Mouse (Mus musculus) limb, embryonic 10.5 days (tissue): ENCODE measurements around the gene Klrb1. TPM values are rescaled to one million over a fixed set of nuclear protein-coding genes. Genes with fewer than 3 reads are reported as not detected.
"Not testable (repeated sequence)": the region's sequence is repeated elsewhere in the genome, so short reads cannot be mapped to it uniquely, and the experiment has no call there.

Source experiments
- DNase-seq: peaks from one replicate; pipeline ENCODE4 v3.0.0-alpha.2; 2017; ENCODE audit warnings: low spot score
- H3K27ac ChIP-seq: fragments of 300-500 bp; sonication (generic); 2 replicates; pipeline ENCODE4 v1.5.1; 2016; ENCODE audit warnings: mild to moderate bottlenecking
- H3K27me3 ChIP-seq: fragments of 300-500 bp; sonication (generic); 2 replicates; pipeline ENCODE4 v1.6.1; 2016; ENCODE audit warnings: low read depth, mild to moderate bottlenecking; ENCODE audit not compliant: poor library complexity, severe bottlenecking
- H3K36me3 ChIP-seq: fragments of 300-500 bp; sonication (generic); 2 replicates; pipeline ENCODE4 v1.6.1; 2016; ENCODE audit warnings: mild to moderate bottlenecking, moderate library complexity
- H3K4me1 ChIP-seq: fragments of 300-500 bp; sonication (generic); 2 replicates; pipeline ENCODE4 v1.6.1; 2016
- H3K4me3 ChIP-seq: fragments of 300-500 bp; sonication (generic); 2 replicates; pipeline ENCODE4 v1.5.1; 2016; ENCODE audit warnings: mild to moderate bottlenecking, moderate library complexity
- H3K9me3 ChIP-seq: fragments of 300-500 bp; sonication (generic); replicated peaks from 2 replicates; pipeline ENCODE4 v1.6.1; 2016; ENCODE audit warnings: mild to moderate bottlenecking
- WGBS: fragments of 180-500 bp; shearing (Covaris S2); methylation state at CpG from one replicate; pipeline ENCODE4 v1.1.7; 2016; 5-methylcytosine and 5-hydroxymethylcytosine counted together
- polyA plus RNA-seq: library from polyadenylated mRNA; unstranded; fragments of >200 nt; fragmentation: Nextera tagmentation; extraction: Ambion mirVana; gene quantifications from 2 replicates; pipeline ENCODE4 v1.2.1, GENCODE M21; 2016

Gene Klrb1
- polyA plus RNA-seq, 1 experiment from 2014 or later: not detected

GRCm38 (mm10) chr6:128759221-128759950 lies 36.5 kb upstream of the Klrb1 start:
- Histone ChIP-seq H3K27ac (no peak overlapping the region), H3K4me1 (peaks cover 8% of the 10 kb centered on the region; the same call in 1 of the 2 replicates), H3K9me3 (no peaks in the 10 kb centered on the region), H3K36me3 (no peaks in the 10 kb centered on the region), H3K27me3 (no peaks in the 10 kb centered on the region), H3K4me3 (peak overlapping the region; percentile 62)
- WGBS: 80% methylated on average over 5 of the region's 5 CpGs
- no peak for DNase-seq

GRCm38 (mm10) chr6:128755402-128755763 lies 32.5 kb upstream of the Klrb1 start:
- not testable (repeated sequence) for H3K4me1 ChIP-seq, H3K27ac ChIP-seq, H3K9me3 ChIP-seq, H3K4me3 ChIP-seq, DNase-seq, H3K27me3 ChIP-seq, H3K36me3 ChIP-seq
- WGBS: 51% methylated on average over 4 of the region's 4 CpGs

GRCm38 (mm10) chr6:128754748-128755401 lies 32.0 kb upstream of the Klrb1 start:
- 80% methylated on average over 12 of the region's 12 CpGs for WGBS
- not testable (repeated sequence) for H3K27ac ChIP-seq

GRCm38 (mm10) chr6:128754265-128754664 lies 31.4 kb upstream of the Klrb1 start:
- H3K27me3 ChIP-seq, H3K27ac ChIP-seq, H3K36me3 ChIP-seq, H3K4me1 ChIP-seq, H3K9me3 ChIP-seq, DNase-seq, H3K4me3 ChIP-seq: not testable (repeated sequence)
- WGBS: 49% methylated on average over 10 of the region's 10 CpGs

More at GRCm38 (mm10) chr6:128754748-128755401, 32.0 kb upstream of the Klrb1 start:
- not testable (repeated sequence) for H3K36me3 ChIP-seq, H3K27me3 ChIP-seq, H3K4me3 ChIP-seq, H3K4me1 ChIP-seq, H3K9me3 ChIP-seq, DNase-seq

- H3K27me3 ChIP-seq, H3K36me3 ChIP-seq, H3K9me3 ChIP-seq, H3K4me1 ChIP-seq, H3K4me3 ChIP-seq, H3K27ac ChIP-seq: not testable (repeated sequence)
- peak; percentile 65 for DNase-seq
- WGBS: 39% methylated on average over 8 of the region's 8 CpGs
Observed at GRCm38 (mm10) chr6:128753610-128754224, 30.9 kb upstream of the Klrb1 start.

GRCm38 (mm10) chr6:128747006-128747405 lies 24.1 kb upstream of the Klrb1 start:
- 86% methylated on average over 6 of the region's 6 CpGs for WGBS
- H3K27me3 ChIP-seq, H3K36me3 ChIP-seq, H3K4me1 ChIP-seq, H3K9me3 ChIP-seq, DNase-seq, H3K27ac ChIP-seq, H3K4me3 ChIP-seq: not testable (repeated sequence)

GRCm38 (mm10) chr6:128737445-128737844 lies 14.6 kb upstream of the Klrb1 start:
- H3K27ac ChIP-seq: no peak overlapping the region
- H3K36me3 ChIP-seq: no peaks in the 10 kb centered on the region
- WGBS: 86% methylated on average over 7 of the region's 7 CpGs
- DNase-seq: no peak
- 0 out of 2 replicates have a peak, but pooled peaks cover 4% of the 10 kb centered on the region for H3K4me1 ChIP-seq
- no peaks in the 10 kb centered on the region for H3K27me3 ChIP-seq
- no peaks in the 10 kb centered on the region for H3K9me3 ChIP-seq
- no peak overlapping the region for H3K4me3 ChIP-seq

- Histone ChIP-seq H3K4me3 (no peak overlapping the region), H3K27me3 (no peaks in the 10 kb centered on the region), H3K36me3 (no peaks in the 10 kb centered on the region), H3K4me1 (0 out of 2 replicates have a peak, but pooled peaks cover 4% of the 10 kb centered on the region), H3K9me3 (no peaks in the 10 kb centered on the region), H3K27ac (no peak overlapping the region)
- DNase-seq: no peak
Observed at GRCm38 (mm10) chr6:128736100-128736499, 13.2 kb upstream of the Klrb1 start.

GRCm38 (mm10) chr6:128734896-128735295 lies 12.0 kb upstream of the Klrb1 start:
- H3K4me3 ChIP-seq: no peak overlapping the region
- no peaks in the 10 kb centered on the region for H3K9me3 ChIP-seq

GRCm38 (mm10) chr6:128733908-128734679 lies 11.2 kb upstream of the Klrb1 start:
- Histone ChIP-seq H3K36me3 (no peaks in the 10 kb centered on the region), H3K4me3 (no peak overlapping the region), H3K4me1 (0 out of 2 replicates have a peak, but pooled peaks cover 4% of the 10 kb centered on the region), H3K27me3 (no peaks in the 10 kb centered on the region), H3K9me3 (no peaks in the 10 kb centered on the region), H3K27ac (no peak overlapping the region)
- no peak for DNase-seq
- WGBS: 66% methylated on average over 5 of the region's 5 CpGs

More at GRCm38 (mm10) chr6:128734896-128735295, 12.0 kb upstream of the Klrb1 start:
- Histone ChIP-seq H3K27ac (no peak overlapping the region), H3K4me1 (0 out of 2 replicates have a peak, but pooled peaks cover 4% of the 10 kb centered on the region), H3K27me3 (no peaks in the 10 kb centered on the region), H3K36me3 (no peaks in the 10 kb centered on the region)
- DNase-seq: no peak

- no peaks in the 10 kb centered on the region for H3K27me3 ChIP-seq
- no peak overlapping the region for H3K27ac ChIP-seq
- no peaks in the 10 kb centered on the region for H3K36me3 ChIP-seq
- whole genome bisulfite sequencing: 90% methylated on average over 3 of the region's 3 CpGs
- 0 out of 2 replicates have a peak, but pooled peaks cover 4% of the 10 kb centered on the region for H3K4me1 ChIP-seq
- no peak for DNase-seq
- no peaks in the 10 kb centered on the region for H3K9me3 ChIP-seq
- H3K4me3 ChIP-seq: no peak overlapping the region
Observed at GRCm38 (mm10) chr6:128732032-128732431, 9.2 kb upstream of the Klrb1 start.

GRCm38 (mm10) chr6:128701691-128702090 lies 21.2 kb downstream of the Klrb1 start:
- no peaks in the 10 kb centered on the region for H3K27me3 ChIP-seq
- H3K4me3 ChIP-seq: no peak overlapping the region
- H3K27ac ChIP-seq: no peak overlapping the region
- no peaks in the 10 kb centered on the region for H3K36me3 ChIP-seq
- H3K4me1 ChIP-seq: no peaks in the 10 kb centered on the region
- no peak for DNase-seq
- H3K9me3 ChIP-seq: no peaks in the 10 kb centered on the region
- 87% methylated on average over 3 of the region's 3 CpGs for whole genome bisulfite sequencing

GRCm38 (mm10) chr6:128679574-128679973 lies 43.3 kb downstream of the Klrb1 start:
- no peaks in the 10 kb centered on the region for H3K4me1 ChIP-seq
- H3K27me3 ChIP-seq: no peaks in the 10 kb centered on the region
- no peaks in the 10 kb centered on the region for H3K36me3 ChIP-seq
- DNase-seq: no peak
- no peaks in the 10 kb centered on the region for H3K9me3 ChIP-seq
- H3K27ac ChIP-seq: no peak overlapping the region
- no peak overlapping the region for H3K4me3 ChIP-seq
